Mouse (Mus musculus) B cell, adult 67 days (primary cell): Measurements from ENCODE around the gene Dlat. TPM values are rescaled to one million over a fixed set of nuclear protein-coding genes. Genes with fewer than 3 reads are reported as not detected.

ENCODE experiments used
- total RNA-seq, 2 experiments: library from RNA; stranded (reverse); gene quantifications; 4 replicates each; pipeline ENCODE4 v1.2.4; 2023

Gene Dlat
- total RNA-seq = 10 to 100 TPM; 33.5 to 38.8 TPM

GRCm38 (mm10) chr9:50659392-50660217 is at the start of gene Dlat:
Gene Dlat (minus strand): TSS chr9:50659780.

GRCm38 (mm10) chr9:50616766-50617603 is 42.6 kb downstream of the Dlat start, which contains the start of the genes Pih1d2 and Nkapd1:
Gene Pih1d2 (plus strand): TSS chr9:50617321.
Gene Nkapd1 (minus strand): TSS chr9:50617464.

GRCm38 (mm10) chr9:50603189-50603997 is 56.2 kb downstream of the Dlat start, which contains the start of the genes Sdhd and Timm8b:
Gene Sdhd (minus strand): TSS chr9:50603812.
Gene Timm8b (plus strand): TSS chr9:50603910.

Other genes starting within 250 kb of the Dlat start
- not detected for gene Plet1, start 165.3 kb downstream of the Dlat start, total RNA-seq
- gene Pts, start 131.1 kb downstream of the Dlat start, total RNA-seq = 10 to 100 TPM; 60.1 to 88.4 TPM
- 10 to 100 TPM; 21.7 to 24.3 TPM for gene Il18, start 105.0 kb downstream of the Dlat start, total RNA-seq
- gene Bco2, start 104.6 kb downstream of the Dlat start, total RNA-seq = 1 to 10 TPM; 2.1 to 4.1 TPM
- gene Tex12, start 98.5 kb downstream of the Dlat start, total RNA-seq = not detected
- 10 to 100 TPM; 49.5 to 52.9 TPM for gene Sdhd, start 56.0 kb downstream of the Dlat start, total RNA-seq
- 10 to 100 TPM; 47.4 to 50.2 TPM for gene Timm8b, start 55.9 kb downstream of the Dlat start, total RNA-seq
- gene Pih1d2, start 42.5 kb downstream of the Dlat start, total RNA-seq = under 1 TPM in 1 of 2 experiments, not detected in 1; 0.87 TPM
- gene Nkapd1, start 42.3 kb downstream of the Dlat start, total RNA-seq = 10 to 100 TPM; 33.7 to 34.8 TPM
- gene Dixdc1, start 79.7 kb upstream of the Dlat start, total RNA-seq = not detected
- not detected for gene 2310030G06Rik, start 86.8 kb upstream of the Dlat start, total RNA-seq
- gene Cryab, start 91.5 kb upstream of the Dlat start, total RNA-seq = 1 to 10 TPM in 1 of 2 experiments, not detected in 1; 1.2 TPM
- not detected for gene Hspb2, start 92.6 kb upstream of the Dlat start, total RNA-seq
- gene Fdxacb1, start 108.5 kb upstream of the Dlat start, total RNA-seq = 10 to 100 TPM; 18.9 to 19.4 TPM
- gene Alg9, start 115.2 kb upstream of the Dlat start, total RNA-seq = 10 to 100 TPM; 22.0 to 31.0 TPM
- gene 1110032A03Rik, start 115.7 kb upstream of the Dlat start, total RNA-seq = 10 to 100 TPM; 25.8 to 26.1 TPM
- 10 to 100 TPM; 39.2 to 45.5 TPM for gene Ppp2r1b, start 185.5 kb upstream of the Dlat start, total RNA-seq